8 mouse cellular contexts compared by ENCODE assay signal in the genomic region with DNA sequence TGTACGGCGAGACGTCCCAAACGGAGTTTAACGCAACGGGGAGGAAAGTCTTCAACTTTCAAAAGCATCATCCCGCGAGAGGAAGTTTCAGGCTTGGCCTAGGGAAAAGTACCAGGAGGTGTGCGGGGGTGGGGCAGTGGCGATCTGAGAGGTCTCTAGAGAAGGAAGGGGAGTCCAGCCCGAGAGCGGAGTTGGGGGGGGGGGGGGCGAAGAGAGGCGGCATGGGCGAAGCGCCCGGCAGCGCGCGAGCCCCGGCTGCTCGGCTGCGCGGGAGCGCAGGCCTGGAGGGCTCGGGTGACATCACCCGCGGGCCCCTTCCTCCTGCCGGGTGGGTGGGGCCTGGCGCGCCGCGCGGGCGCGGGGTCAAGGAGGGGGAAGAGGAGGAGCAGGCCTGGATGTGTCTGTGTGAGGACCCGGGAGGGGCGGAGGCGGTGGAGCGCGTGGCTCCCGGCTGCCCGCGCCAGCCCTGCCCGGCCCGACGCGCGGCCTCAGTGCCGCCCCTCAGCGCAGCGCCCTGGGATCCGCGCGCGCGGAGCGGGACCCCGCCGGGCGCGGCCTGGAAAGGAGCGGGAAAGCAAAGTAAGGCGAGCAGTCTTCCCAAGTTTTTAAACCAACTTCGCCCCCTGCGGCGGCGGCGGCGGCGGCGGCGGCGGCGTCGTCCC. TPM values are rescaled to one million over a fixed set of nuclear protein-coding genes. Genes with fewer than 3 reads are reported as not detected.
DNase-seq lines count a peak whose midpoint lies in the region; ATAC-seq lines count a peak whose summit lies in the region.

TSS of gene Gli3 (plus strand) at position 406 of the 662 bp plus-strand sequence.

- 0% methylated on average over 12 of the region's 76 CpGs for WGBS in embryonic facial prominence, embryonic 14.5 days
- WGBS in heart, embryonic 10.5 days: under 1% methylated on average over 67 of the region's 76 CpGs
- WGBS in kidney, embryonic 14.5 days: under 1% methylated on average over 57 of the region's 76 CpGs
- under 1% methylated on average over 40 of the region's 76 CpGs for WGBS in liver, embryonic 13.5 days (ENCODE audit: insufficient replicate concordance)
- WGBS in neural tube, embryonic 12.5 days: under 1% methylated on average over 59 of the region's 76 CpGs

- H3K4me3 ChIP-seq in embryonic facial prominence, embryonic 14.5 days (ENCODE audit: low read depth, low read length): peak within 1 kb of the TSS; percentile 96
- H3K4me3 ChIP-seq in heart, embryonic 10.5 days: peak within 1 kb of the TSS; percentile 93
- H3K4me3 ChIP-seq in kidney, embryonic 14.5 days (ENCODE audit: low read length): peak within 1 kb of the TSS; percentile 88
- H3K4me3 ChIP-seq in liver, embryonic 13.5 days (replicated peaks): peak within 1 kb of the TSS; percentile 53
- peak within 1 kb of the TSS; percentile 82 for H3K4me3 ChIP-seq in neural tube, embryonic 12.5 days

- peak within 1 kb of the TSS; percentile 98 for H3K9ac ChIP-seq in embryonic facial prominence, embryonic 14.5 days (ENCODE audit: low read depth, low read length)
- H3K9ac ChIP-seq in kidney, embryonic 14.5 days (ENCODE audit: low read depth, low read length): peak within 1 kb of the TSS; percentile 94
- peak within 1 kb of the TSS; percentile 41 for H3K9ac ChIP-seq in liver, embryonic 13.5 days
- peak within 1 kb of the TSS; percentile 93 for H3K9ac ChIP-seq in neural tube, embryonic 12.5 days

- peaks cover 17% of the 10 kb centered on the region for H3K4me1 ChIP-seq in embryonic facial prominence, embryonic 14.5 days (ENCODE audit: control insufficient read depth, insufficient read depth, low read length)
- H3K4me1 ChIP-seq in heart, embryonic 10.5 days: peaks cover 15% of the 10 kb centered on the region; the same call in 1 of the 2 replicates
- H3K4me1 ChIP-seq in kidney, embryonic 14.5 days (ENCODE audit: control insufficient read depth, insufficient read depth, low read length): peaks cover 16% of the 10 kb centered on the region; the same call in 1 of the 2 replicates
- H3K4me1 ChIP-seq in liver, embryonic 13.5 days (replicated peaks): no peaks in the 10 kb centered on the region; the same call in 1 of the 2 replicates
- peaks cover 14% of the 10 kb centered on the region; the same call in 1 of the 2 replicates for H3K4me1 ChIP-seq in neural tube, embryonic 12.5 days

- H3K4me2 ChIP-seq in embryonic facial prominence, embryonic 14.5 days (ENCODE audit: low read depth, low read length): peak within 1 kb of the TSS; percentile 57
- H3K4me2 ChIP-seq in kidney, embryonic 14.5 days (replicated peaks; ENCODE audit: low read depth, low read length): peak within 1 kb of the TSS; percentile 72
- H3K4me2 ChIP-seq in liver, embryonic 13.5 days: peak within 1 kb of the TSS; percentile 65
- H3K4me2 ChIP-seq in neural tube, embryonic 12.5 days (replicated peaks): peak within 1 kb of the TSS; percentile 90

- H3K27me3 ChIP-seq in embryonic facial prominence, embryonic 14.5 days (replicated peaks; ENCODE audit: control insufficient read depth, insufficient read depth, low read length): no peaks in the 10 kb centered on the region
- 0 out of 2 replicates have a peak, but pooled peaks cover 6% of the 10 kb centered on the region for H3K27me3 ChIP-seq in heart, embryonic 10.5 days (ENCODE audit: insufficient read depth, poor library complexity, severe bottlenecking)
- no peaks in the 10 kb centered on the region for H3K27me3 ChIP-seq in kidney, embryonic 14.5 days (ENCODE audit: control insufficient read depth, insufficient read depth, low read length)
- peaks cover 69% of the 10 kb centered on the region for H3K27me3 ChIP-seq in liver, embryonic 13.5 days
- H3K27me3 ChIP-seq in neural tube, embryonic 12.5 days (replicated peaks): no peaks in the 10 kb centered on the region

- H3K36me3 ChIP-seq in embryonic facial prominence, embryonic 14.5 days (ENCODE audit: control insufficient read depth, insufficient read depth, low read length): no peaks in the 10 kb centered on the region
- H3K36me3 ChIP-seq in heart, embryonic 10.5 days: no peaks in the 10 kb centered on the region
- no peaks in the 10 kb centered on the region for H3K36me3 ChIP-seq in kidney, embryonic 14.5 days (ENCODE audit: control insufficient read depth, insufficient read depth, low read length)
- no peaks in the 10 kb centered on the region for H3K36me3 ChIP-seq in liver, embryonic 13.5 days
- H3K36me3 ChIP-seq in neural tube, embryonic 12.5 days: no peaks in the 10 kb centered on the region

- DNase-seq in 3134 (ENCODE audit: extremely low read depth, insufficient read length, low spot score): peak; percentile 95
- peak; percentile 58 to 69 for DNase-seq in adrenal gland, adult 18-20 months (ENCODE audit: low spot score in 2 of 2)
- peak; percentile 94 for DNase-seq in embryonic facial prominence, embryonic 14.5 days (ENCODE audit: low spot score)
- DNase-seq in heart, embryonic 10.5 days (ENCODE audit: low spot score): peak; percentile 91
- DNase-seq in liver, embryonic 13.5 days: no peak
- peak; percentile 63 for DNase-seq in urinary bladder, postnatal 25 days (ENCODE audit: low spot score)

- no peaks in the 10 kb centered on the region for H3K9me3 ChIP-seq in embryonic facial prominence, embryonic 14.5 days (ENCODE audit: control insufficient read depth, low read length)
- no peaks in the 10 kb centered on the region for H3K9me3 ChIP-seq in heart, embryonic 10.5 days
- no peaks in the 10 kb centered on the region for H3K9me3 ChIP-seq in kidney, embryonic 14.5 days (ENCODE audit: control insufficient read depth, low read length)
- H3K9me3 ChIP-seq in liver, embryonic 13.5 days (replicated peaks): no peaks in the 10 kb centered on the region
- H3K9me3 ChIP-seq in neural tube, embryonic 12.5 days: no peaks in the 10 kb centered on the region

- peak; percentile 94 for ATAC-seq in embryonic facial prominence, embryonic 14.5 days (ENCODE audit: low read depth)
- peak; percentile 96 for ATAC-seq in kidney, embryonic 14.5 days (ENCODE audit: low FRiP score, low TSS enrichment)
- ATAC-seq in liver, embryonic 13.5 days (ENCODE audit: low read depth): peak; percentile 74
- peak; percentile 92 for ATAC-seq in neural tube, embryonic 12.5 days (ENCODE audit: low FRiP score, low read depth)

- H3K27ac ChIP-seq in embryonic facial prominence, embryonic 14.5 days (replicated peaks; ENCODE audit: low read depth, low read length): peak within 1 kb of the TSS; percentile 99
- peak within 1 kb of the TSS; percentile 94 for H3K27ac ChIP-seq in heart, embryonic 10.5 days
- peak within 1 kb of the TSS; percentile 98 for H3K27ac ChIP-seq in kidney, embryonic 14.5 days (ENCODE audit: low read depth, low read length)
- H3K27ac ChIP-seq in liver, embryonic 13.5 days: peak within 1 kb of the TSS; percentile 53; the same call in 1 of the 2 replicates
- H3K27ac ChIP-seq in neural tube, embryonic 12.5 days: peak within 1 kb of the TSS; percentile 85

RNA-seq across cellular contexts. Expression of gene Gli3, which starts in this region (rescaled TPM):
- total RNA-seq in adrenal gland, adult 18-20 months (2021): 1 to 10 TPM; 3.3 to 4.7 TPM
- polyA plus RNA-seq in embryonic facial prominence, embryonic 14.5 days (2014; fragmentation: Nextera tagmentation; extraction: Ambion mirVana): 20.5 and 22.2 TPM in 2 replicates
- 8.0 and 16.7 TPM in 2 replicates for polyA plus RNA-seq in heart, embryonic 10.5 days (2016; fragmentation: Nextera tagmentation; extraction: Ambion mirVana)
- polyA plus RNA-seq in kidney, embryonic 14.5 days (2014; fragmentation: Nextera tagmentation; extraction: Ambion mirVana): 18.0 and 19.4 TPM in 2 replicates
- polyA plus RNA-seq in liver, embryonic 13.5 days (2015; fragmentation: Nextera tagmentation; extraction: Ambion mirVana): 0.51 and 0.60 TPM in 2 replicates
- 21.7 and 22.4 TPM in 2 replicates for polyA plus RNA-seq in neural tube, embryonic 12.5 days (2016; fragmentation: Nextera tagmentation; extraction: Ambion mirVana)

Comparison
In these comparisons a context has a peak if more than half of its experiments do, and no peak if none do; other contexts are left out.
1. Peak in ATAC-seq, H3K4me3 ChIP-seq, H3K27ac ChIP-seq, H3K9ac ChIP-seq and H3K4me2 ChIP-seq in liver, embryonic 13.5 days; RNA of the gene not detected or under 1 TPM.
2. H3K9ac ChIP-seq: peak in every context shown above with its lines; median percentile 98 in embryonic facial prominence, embryonic 14.5 days; 94 in kidney, embryonic 14.5 days; 93 in neural tube, embryonic 12.5 days; 41 in liver, embryonic 13.5 days.